Mouse (Mus musculus): Measurements from ENCODE around the gene Vrtn. TPM values are rescaled to one million over a fixed set of nuclear protein-coding genes. Genes with fewer than 3 reads are reported as not detected.

The Vrtn gene
- polyA plus RNA-seq, 1 experiment from 2014 or later: not detected

- Histone ChIP-seq H3K9me3 (ENCODE audit: control insufficient read depth, low read length) (no peaks in the 10 kb centered on the region), H3K27me3 (ENCODE audit: control insufficient read depth, insufficient read depth, low read length) (no peaks in the 10 kb centered on the region), H3K27ac (ENCODE audit: low read depth, low read length) (peak within 1 kb of the TSS; percentile 36; the same call in 1 of the 2 replicates), H3K4me3 (ENCODE audit: low read depth, low read length) (peak within 1 kb of the TSS; percentile 62), H3K9ac (replicated peaks; ENCODE audit: low read depth, low read length) (peak within 1 kb of the TSS; percentile 67), H3K36me3 (ENCODE audit: control insufficient read depth, insufficient read depth, low read length) (no peaks in the 10 kb centered on the region), H3K4me2 (ENCODE audit: low read depth, low read length) (peak within 1 kb of the TSS; percentile 75), H3K4me1 (ENCODE audit: control insufficient read depth, insufficient read depth, low read length) (0 out of 2 replicates have a peak, but pooled peaks cover 3% of the 10 kb centered on the region)
- WGBS: under 1% methylated on average over 45 of the region's 79 CpGs
- ATAC-seq (ENCODE audit: low read depth): peak; percentile 74
Observed at GRCm38 (mm10) chr12:84698319-84699081, 57.7 kb downstream of the Vrtn start, which contains the start of gene Syndig1l. TSS of gene Syndig1l (minus strand) at chr12:84698831.

Other genes with a start within 250 kb of the Vrtn start
- gene Entpd5, start 232.0 kb upstream of the Vrtn start, polyA plus RNA-seq (2014; fragmentation: Nextera tagmentation; extraction: Ambion mirVana): 13.0 and 14.2 TPM in 2 replicates
- gene Bbof1, start 231.9 kb upstream of the Vrtn start, polyA plus RNA-seq (2014; fragmentation: Nextera tagmentation; extraction: Ambion mirVana): 4.0 and 5.2 TPM in 2 replicates
- gene Rnf113a2, start 223.8 kb upstream of the Vrtn start, polyA plus RNA-seq (2014; fragmentation: Nextera tagmentation; extraction: Ambion mirVana): 22.7 and 25.4 TPM in 2 replicates
- 41.7 and 45.1 TPM in 2 replicates for gene Aldh6a1, start 190.0 kb upstream of the Vrtn start, polyA plus RNA-seq (2014; fragmentation: Nextera tagmentation; extraction: Ambion mirVana)
- gene Lin52, start 189.6 kb upstream of the Vrtn start, polyA plus RNA-seq (2014; fragmentation: Nextera tagmentation; extraction: Ambion mirVana): 30.8 and 35.0 TPM in 2 replicates
- gene Vsx2, start 71.3 kb upstream of the Vrtn start, polyA plus RNA-seq (2014; fragmentation: Nextera tagmentation; extraction: Ambion mirVana): 7.2 and 8.0 TPM in 2 replicates
- 11.2 and 13.1 TPM in 2 replicates for gene Abcd4, start 23.6 kb upstream of the Vrtn start, polyA plus RNA-seq (2014; fragmentation: Nextera tagmentation; extraction: Ambion mirVana)
- gene Syndig1l, start 57.8 kb downstream of the Vrtn start, polyA plus RNA-seq (2014; fragmentation: Nextera tagmentation; extraction: Ambion mirVana): 8.0 and 11.2 TPM in 2 replicates
- gene Npc2, start 132.1 kb downstream of the Vrtn start, polyA plus RNA-seq (2014; fragmentation: Nextera tagmentation; extraction: Ambion mirVana): 46.8 and 57.8 TPM in 2 replicates
- gene Isca2, start 132.2 kb downstream of the Vrtn start, polyA plus RNA-seq (2014; fragmentation: Nextera tagmentation; extraction: Ambion mirVana): 137 and 146 TPM in 2 replicates
- 0.15 and 0.17 TPM in 2 replicates for gene Ltbp2, start 235.5 kb downstream of the Vrtn start, polyA plus RNA-seq (2014; fragmentation: Nextera tagmentation; extraction: Ambion mirVana)